Mouse (Mus musculus) brain, embryonic 14.5 days (tissue): ENCODE results near the gene Prap1.

Experiments
- CTCF ChIP-seq: fragments of 200-500 bp; IDR thresholded peaks from 2 replicates; pipeline ENCODE4 v1.5.1; 2012; ENCODE audit warnings: inconsistent platforms, mild to moderate bottlenecking, moderate library complexity, borderline replicate concordance; ENCODE audit not compliant: insufficient read depth, insufficient read length; ENCODE audit errors: extremely low read depth
- POLR2A ChIP-seq: fragments of 200-500 bp; IDR thresholded peaks from 2 replicates; pipeline ENCODE4 v1.6.1; 2012; ENCODE audit warnings: mild to moderate bottlenecking, inconsistent platforms, borderline replicate concordance; ENCODE audit not compliant: poor library complexity, insufficient read depth, insufficient read length, severe bottlenecking; ENCODE audit errors: extremely low read depth

DNA sequence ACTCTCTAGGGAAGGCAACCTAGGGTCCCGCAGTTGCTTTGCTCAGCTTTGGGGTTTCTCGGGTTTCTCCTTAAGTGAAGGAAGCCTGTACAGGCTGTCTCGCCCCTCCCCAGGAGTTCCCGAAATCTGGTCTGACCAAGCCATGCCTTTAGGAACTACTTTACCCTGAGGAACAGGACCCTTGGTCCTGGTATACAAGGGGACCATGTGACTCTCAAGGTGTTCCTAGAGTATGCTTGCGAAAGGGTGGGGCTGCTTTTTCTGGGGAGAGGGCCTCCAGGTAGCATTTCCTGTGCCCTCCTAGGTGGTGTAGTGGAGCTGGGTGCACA is 32.8 kb downstream of the Prap1 start:
- TF ChIP-seq CTCF (no peak), POLR2A (no peak)
